7 mouse cellular contexts compared by ENCODE assay signal in genomic region chr3:132747036-132747435, GRCm38 (mm10).
DNase-seq lines count a peak whose midpoint lies in the region; ATAC-seq and TF ChIP-seq lines count a peak whose summit lies in the region.

No protein-coding gene starts in this region.

- peak; percentile 13 to 27 for DNase-seq in adrenal gland, adult 18-20 months (ENCODE audit: low spot score in 2 of 2)
- DNase-seq in embryo, embryonic 9.5 days (ENCODE audit: extremely low spot score): peak; percentile 38
- peak; percentile 68 for DNase-seq in heart, postnatal 0 days (ENCODE audit: low spot score)
- DNase-seq in kidney, postnatal 25 days: peak; percentile 60 to 70
- DNase-seq in liver, embryonic 14.5 days (ENCODE audit: low read depth in 3 of 3, low spot score in 3 of 3): peak; percentile 32 to 35 (median 35)

- no peaks in the 10 kb centered on the region for H3K4me1 ChIP-seq in ES-Bruce4 (ENCODE audit: control insufficient read depth, insufficient read depth, low read length)
- H3K4me1 ChIP-seq in heart, postnatal 0 days (ENCODE audit: control insufficient read depth, insufficient read depth): peaks cover 6% of the 10 kb centered on the region; the same call in 1 of the 2 replicates
- H3K4me1 ChIP-seq in liver, embryonic 14.5 days (replicated peaks; ENCODE audit: control insufficient read depth in 2 of 2, insufficient read depth in 2 of 2, low read length in 1 of 2): peaks cover 0 to 5% of the 10 kb centered on the region in 2 experiments; a peak in 1 of 4 replicates
- no peaks in the 10 kb centered on the region for H3K4me1 ChIP-seq in neural tube, embryonic 15.5 days

- H3K4me2 ChIP-seq in heart, postnatal 0 days (ENCODE audit: low read depth, low read length): no peak overlapping the region
- H3K4me2 ChIP-seq in liver, embryonic 14.5 days (ENCODE audit: low read depth): no peak overlapping the region
- no peak overlapping the region for H3K4me2 ChIP-seq in neural tube, embryonic 15.5 days

- WGBS in heart, postnatal 0 days: 12% methylated on average over 3 of the region's 3 CpGs
- 26% methylated on average over 3 of the region's 3 CpGs for WGBS in liver, embryonic 14.5 days (ENCODE audit: insufficient replicate concordance)
- 29% methylated on average over 3 of the region's 3 CpGs for WGBS in neural tube, embryonic 15.5 days

- H3K4me3 ChIP-seq in ES-Bruce4 (ENCODE audit: low read depth, low read length): no peak overlapping the region
- H3K4me3 ChIP-seq in heart, postnatal 0 days (ENCODE audit: low read depth, low read length): no peak overlapping the region
- no peak overlapping the region for H3K4me3 ChIP-seq in liver, embryonic 14.5 days (ENCODE audit: insufficient read depth in 1 of 2, low read depth in 2 of 2, low read length in 2 of 2)
- no peak overlapping the region for H3K4me3 ChIP-seq in neural tube, embryonic 15.5 days (replicated peaks)

- no peak for TF ChIP-seq POLR2A in ES-Bruce4 (IDR thresholded peaks at IDR 0.05; ENCODE audit: insufficient read depth, low read length)

- no peaks in the 10 kb centered on the region for H3K27me3 ChIP-seq in ES-Bruce4 (ENCODE audit: control insufficient read depth, insufficient read depth, low read length, poor library complexity, severe bottlenecking)
- H3K27me3 ChIP-seq in heart, postnatal 0 days (ENCODE audit: control insufficient read depth, insufficient read depth, low read length): no peaks in the 10 kb centered on the region
- no peaks in the 10 kb centered on the region for H3K27me3 ChIP-seq in liver, embryonic 14.5 days (ENCODE audit: control insufficient read depth, insufficient read depth, low read length)
- no peaks in the 10 kb centered on the region for H3K27me3 ChIP-seq in neural tube, embryonic 15.5 days (replicated peaks)

- H3K9ac ChIP-seq in ES-Bruce4 (ENCODE audit: low read depth, poor library complexity, severe bottlenecking): no peak overlapping the region
- H3K9ac ChIP-seq in heart, postnatal 0 days (replicated peaks; ENCODE audit: low read depth, low read length): no peak overlapping the region
- no peak overlapping the region for H3K9ac ChIP-seq in liver, embryonic 14.5 days (replicated peaks)
- no peak overlapping the region for H3K9ac ChIP-seq in neural tube, embryonic 15.5 days (replicated peaks)

- H3K9me3 ChIP-seq in ES-Bruce4 (replicated peaks; ENCODE audit: control insufficient read depth, insufficient read depth, low read length, poor library complexity, severe bottlenecking): no peaks in the 10 kb centered on the region
- no peaks in the 10 kb centered on the region for H3K9me3 ChIP-seq in heart, postnatal 0 days (replicated peaks; ENCODE audit: control insufficient read depth, low read length)
- H3K9me3 ChIP-seq in liver, embryonic 14.5 days (ENCODE audit: control insufficient read depth, low read length): no peaks in the 10 kb centered on the region
- no peaks in the 10 kb centered on the region for H3K9me3 ChIP-seq in neural tube, embryonic 15.5 days (replicated peaks)

- no peak for TF ChIP-seq EP300 in ES-Bruce4 (IDR thresholded peaks at IDR 0.05; ENCODE audit: insufficient read depth, low read depth, low read length)
- no peak for TF ChIP-seq EP300 in heart, postnatal 0 days (IDR thresholded peaks at IDR 0.05; ENCODE audit: low read depth)
- TF ChIP-seq EP300 in liver, embryonic 14.5 days (IDR thresholded peaks at IDR 0.05; ENCODE audit: low read depth): no peak

- H3K27ac ChIP-seq in ES-Bruce4 (ENCODE audit: insufficient read depth, low read length): no peak overlapping the region
- no peak overlapping the region for H3K27ac ChIP-seq in heart, postnatal 0 days (ENCODE audit: low read depth)
- H3K27ac ChIP-seq in liver, embryonic 14.5 days: no peak overlapping the region
- no peak overlapping the region for H3K27ac ChIP-seq in neural tube, embryonic 15.5 days (replicated peaks)

- TF ChIP-seq CTCF in ES-Bruce4 (IDR thresholded peaks at IDR 0.05; ENCODE audit: low read depth, low read length): peak; percentile 42
- peak; percentile 89 for TF ChIP-seq CTCF in heart, postnatal 0 days (IDR thresholded peaks at IDR 0.05; ENCODE audit: low read depth)
- TF ChIP-seq CTCF in liver, embryonic 14.5 days (IDR thresholded peaks at IDR 0.05; ENCODE audit: low read depth): peak; percentile 74

- ATAC-seq in heart, postnatal 0 days (ENCODE audit: insufficient read depth, low read depth): peak; percentile 87
- ATAC-seq in liver, embryonic 14.5 days (ENCODE audit: insufficient read depth): peak; percentile 55; the same call in 1 of the 2 replicates
- ATAC-seq in neural tube, embryonic 15.5 days (ENCODE audit: low FRiP score): peak; percentile 95

- H3K36me3 ChIP-seq in ES-Bruce4 (ENCODE audit: control insufficient read depth, insufficient read depth, low read length, poor library complexity, severe bottlenecking): no peaks in the 10 kb centered on the region
- H3K36me3 ChIP-seq in heart, postnatal 0 days (replicated peaks; ENCODE audit: control insufficient read depth, insufficient read depth, low read length): peaks cover 11% of the 10 kb centered on the region; the same call in 1 of the 2 replicates
- no peaks in the 10 kb centered on the region for H3K36me3 ChIP-seq in liver, embryonic 14.5 days (replicated peaks; ENCODE audit: control insufficient read depth, insufficient read depth, low read depth)
- H3K36me3 ChIP-seq in neural tube, embryonic 15.5 days: 0 out of 2 replicates have a peak, but pooled peaks cover 3% of the 10 kb centered on the region
